In the genomic region with DNA sequence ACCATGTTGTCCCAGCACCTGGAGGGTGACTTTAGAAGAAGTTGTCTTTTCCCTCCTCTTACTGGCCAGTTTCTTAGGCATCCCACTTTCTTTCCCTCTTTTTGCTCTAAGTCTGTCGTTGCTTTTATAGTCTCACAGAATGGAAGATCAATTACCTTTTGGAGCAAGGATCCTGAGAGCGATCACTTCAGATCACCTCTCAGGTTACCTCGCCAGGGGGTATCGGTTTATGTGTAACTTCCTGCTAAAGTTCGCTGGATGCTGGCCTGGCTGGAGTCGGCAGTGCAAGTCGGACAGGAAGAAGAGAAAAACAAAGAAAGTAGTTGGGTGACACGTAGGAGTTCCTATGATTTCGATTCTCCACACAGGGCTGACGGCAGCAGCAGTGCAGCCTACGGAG, we compare ENCODE assay signal across 22 mouse cellular contexts. TPM values are rescaled to one million over a fixed set of nuclear protein-coding genes. Genes with fewer than 3 reads are reported as not detected.
DNase-seq lines count a peak whose midpoint lies in the region; ATAC-seq and TF ChIP-seq lines count a peak whose summit lies in the region.
"Had no signal": no experiment of that assay in that cellular context is flagged by ENCODE, and none has a peak within 500 bp of the region (broad histone marks: within the 10 kb centered on the region; RNA-seq: fewer than 3 reads in every experiment).

A gene (minus strand): TSS at position 101 of the 400 bp plus-strand sequence.

- no peaks in the 10 kb centered on the region for H3K9me3 ChIP-seq in kidney, embryonic 15.5 days (replicated peaks)
- H3K9me3 ChIP-seq: heart, embryonic 12.5 days; hindbrain, embryonic 12.5 days; liver, embryonic 13.5 days; megakaryocyte, embryonic 14.5 days had no signal

- no peak for TF ChIP-seq POLR2A in cerebellum, adult 2 months (IDR thresholded peaks at IDR 0.05; ENCODE audit: borderline replicate concordance, insufficient read depth, low read length)

- no peak for DNase-seq in cerebellum, adult 2 months
- no peak for DNase-seq in cerebellum, postnatal 4 days (ENCODE audit: low spot score in 2 of 2)
- DNase-seq in kidney, postnatal 14 days = no peak
- DNase-seq in left cerebral cortex, postnatal 14 days (ENCODE audit: low spot score in 2 of 2) = no peak
- no peak for DNase-seq in left cerebral cortex, adult 9 months (ENCODE audit: low spot score in 2 of 2)
- no peak for DNase-seq in left cerebral cortex, postnatal 25 days (ENCODE audit: low spot score in 2 of 2)
- DNase-seq in spleen, postnatal 10 days (ENCODE audit: low spot score in 2 of 2) = no peak
- DNase-seq: adrenal gland, adult 8-10 months; cerebellum, adult 9-10 months; heart, postnatal 14 days; liver, embryonic 13.5 days; lung, postnatal 14 days; midbrain, embryonic 14.5 days; thymus, postnatal 14 days had no signal

- H3K4me2 ChIP-seq in kidney, embryonic 15.5 days = peak within 1 kb of the TSS; percentile 18
- H3K4me2 ChIP-seq: heart, embryonic 12.5 days; hindbrain, embryonic 12.5 days; liver, embryonic 13.5 days had no signal

- H3K4me1 ChIP-seq in cerebellum, adult 2 months (ENCODE audit: control insufficient read depth, insufficient read depth, low read length) = no peaks in the 10 kb centered on the region; the same call in 1 of the 2 replicates
- H3K4me1 ChIP-seq in kidney, embryonic 15.5 days = peaks cover 5% of the 10 kb centered on the region; the same call in 1 of the 2 replicates
- H3K4me1 ChIP-seq: hindbrain, embryonic 12.5 days; liver, embryonic 13.5 days; megakaryocyte, embryonic 14.5 days had no signal

- no peak within 1 kb of the TSS for H3K4me3 ChIP-seq in cerebellum, adult 2 months (replicated peaks; ENCODE audit: insufficient read depth, low read depth, low read length)
- H3K4me3 ChIP-seq in kidney, embryonic 15.5 days (replicated peaks) = no peak within 1 kb of the TSS
- H3K4me3 ChIP-seq: heart, embryonic 12.5 days; hindbrain, embryonic 12.5 days; liver, embryonic 13.5 days; megakaryocyte, embryonic 14.5 days had no signal

- H3K36me3 ChIP-seq in kidney, embryonic 15.5 days = no peaks in the 10 kb centered on the region
- H3K36me3 ChIP-seq: heart, embryonic 12.5 days; hindbrain, embryonic 12.5 days; liver, embryonic 13.5 days had no signal

- H3K27ac ChIP-seq in cerebellum, adult 2 months (ENCODE audit: insufficient read depth, low read length) = no peak within 1 kb of the TSS
- H3K27ac ChIP-seq in kidney, embryonic 15.5 days = no peak within 1 kb of the TSS
- H3K27ac ChIP-seq: hindbrain, embryonic 12.5 days; liver, embryonic 13.5 days had no signal

- no peak for ATAC-seq in kidney, embryonic 15.5 days (replicated peaks; ENCODE audit: low FRiP score)
- ATAC-seq: forebrain, embryonic 16.5 days; inflammation-experienced regulatory T-cells, adult 6 months had no signal

- WGBS in cerebellum, adult 2 months = 75% methylated on average over 11 of the region's 11 CpGs
- 25% methylated on average over 11 of the region's 11 CpGs for WGBS in kidney, embryonic 15.5 days

- intact Hi-C loops in left cerebral cortex, postnatal 14 days (cut with DNase I) = no loop called here
- intact Hi-C loops in left cerebral cortex, postnatal 25 days (cut with DNase I) = no loop called here

- no peak for TF ChIP-seq CTCF in cerebellum, adult 2 months (IDR thresholded peaks at IDR 0.05; ENCODE audit: borderline replicate concordance, insufficient read depth, low read depth, low read length)

- no peaks in the 10 kb centered on the region for H3K27me3 ChIP-seq in cerebellum, adult 2 months (ENCODE audit: control insufficient read depth, insufficient read depth, low read length)
- H3K27me3 ChIP-seq in kidney, embryonic 15.5 days = no peaks in the 10 kb centered on the region
- H3K27me3 ChIP-seq: heart, embryonic 12.5 days; hindbrain, embryonic 12.5 days; liver, embryonic 13.5 days; megakaryocyte, embryonic 14.5 days had no signal

- H3K9ac ChIP-seq in kidney, embryonic 15.5 days = no peak within 1 kb of the TSS
- H3K9ac ChIP-seq: heart, embryonic 12.5 days; hindbrain, embryonic 12.5 days; liver, embryonic 13.5 days had no signal

RNA-seq across cellular contexts. Expression of the gene that starts here (rescaled TPM):
- polyA plus RNA-seq in cerebellum, adult 2 months (2012; rRNA removed) = 10.4 and 17.3 TPM in 2 replicates
- 0.53 and 0.93 TPM in 2 replicates for polyA plus RNA-seq in kidney, embryonic 15.5 days (2015; fragmentation: Nextera tagmentation; extraction: Ambion mirVana)
- total RNA-seq in left cerebral cortex, postnatal 14 days (2021) = 10 to 100 TPM; 15.3 to 19.5 TPM
- 10 to 100 TPM; 14.7 to 15.6 TPM for total RNA-seq in left cerebral cortex, postnatal 25 days (2021)
- total RNA-seq: adrenal gland, adult 8-10 months; gastrocnemius, adult 18-20 months; gastrocnemius, postnatal 4 days; heart, postnatal 14 days had no signal
- polyA plus RNA-seq: hindbrain, embryonic 12.5 days; inflammation-experienced regulatory T-cells, adult 6 months had no signal
